Mouse (Mus musculus) brain, embryonic 14.5 days (tissue): ENCODE measurements at regions not wholly inside any gene's neighbourhood (a gene's known extent, or its start where the extent isn't known, plus 50 kb on each side); places are given as distances from the start of the nearest gene placed in this dataset.

ENCODE experiments used
- CTCF ChIP-seq: fragments of 200-500 bp; IDR thresholded peaks from 2 replicates; pipeline ENCODE4 v1.5.1; 2012; ENCODE audit warnings: inconsistent platforms, mild to moderate bottlenecking, moderate library complexity, borderline replicate concordance; ENCODE audit not compliant: insufficient read depth, insufficient read length; ENCODE audit errors: extremely low read depth
- POLR2A ChIP-seq: fragments of 200-500 bp; IDR thresholded peaks from 2 replicates; pipeline ENCODE4 v1.6.1; 2012; ENCODE audit warnings: mild to moderate bottlenecking, inconsistent platforms, borderline replicate concordance; ENCODE audit not compliant: poor library complexity, insufficient read depth, insufficient read length, severe bottlenecking; ENCODE audit errors: extremely low read depth

DNA sequence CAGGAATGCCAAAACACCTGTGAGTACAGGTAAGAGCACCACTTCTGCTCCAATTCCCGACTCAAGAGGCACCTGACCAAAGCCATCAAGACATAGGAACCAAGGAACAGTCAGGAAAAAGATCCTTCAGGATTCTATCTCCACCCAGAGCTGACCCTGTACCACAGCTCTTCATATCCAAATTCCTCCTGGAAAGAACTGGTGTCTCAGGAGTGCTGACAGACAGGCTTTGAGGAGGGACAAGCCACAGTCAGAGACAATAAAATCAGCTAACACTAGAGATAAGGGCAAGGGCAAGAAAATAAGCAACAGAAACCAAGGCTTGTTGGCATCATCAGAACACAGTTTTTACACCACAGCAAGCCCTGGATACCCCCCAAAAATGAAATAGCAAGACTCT is 496.5 kb upstream of the 1700009N14Rik start:
- TF ChIP-seq CTCF (no peak), POLR2A (no peak)
